In genomic region chr3:79629416-79629730, GRCm38 (mm10) we compare ENCODE assay signal across 8 mouse cellular contexts. TPM values are rescaled to one million over a fixed set of nuclear protein-coding genes. Genes with fewer than 3 reads are reported as not detected.
DNase-seq lines count a peak whose midpoint lies in the region; ATAC-seq and TF ChIP-seq lines count a peak whose summit lies in the region.

Gene Etfdh (minus strand): TSS chr3:79629500.

- WGBS in heart, embryonic 10.5 days, result 2% methylated on average over 11 of the region's 11 CpGs
- WGBS in kidney, embryonic 15.5 days, result under 1% methylated on average over 11 of the region's 11 CpGs
- under 1% methylated on average over 11 of the region's 11 CpGs for WGBS in limb, embryonic 14.5 days
- under 1% methylated on average over 11 of the region's 11 CpGs for WGBS in midbrain, embryonic 14.5 days

- no peaks in the 10 kb centered on the region for H3K9me3 ChIP-seq in G1E (replicated peaks)
- no peaks in the 10 kb centered on the region for H3K9me3 ChIP-seq in heart, embryonic 10.5 days
- peaks cover 4% of the 10 kb centered on the region; the same call in 1 of the 2 replicates for H3K9me3 ChIP-seq in kidney, embryonic 15.5 days (replicated peaks)
- 0 out of 2 replicates have a peak, but pooled peaks cover 3% of the 10 kb centered on the region for H3K9me3 ChIP-seq in limb, embryonic 14.5 days (ENCODE audit: control insufficient read depth, low read length)
- H3K9me3 ChIP-seq in midbrain, embryonic 14.5 days (ENCODE audit: control insufficient read depth, low read length), result no peaks in the 10 kb centered on the region

- peak; percentile 26 for DNase-seq in G1E (ENCODE audit: low spot score)
- no peak for DNase-seq in heart, embryonic 10.5 days (ENCODE audit: low spot score)
- DNase-seq in limb, embryonic 14.5 days (ENCODE audit: low spot score), result peak; percentile 59
- peak; percentile 74 for DNase-seq in midbrain, embryonic 14.5 days
- DNase-seq in telencephalon, adult 2 months (ENCODE audit: low read depth, low spot score), result peak; percentile 11

- peak within 1 kb of the TSS; percentile 97 for H3K27ac ChIP-seq in brown adipose tissue, adult 24 weeks (replicated peaks; ENCODE audit: low read depth, low read length)
- H3K27ac ChIP-seq in heart, embryonic 10.5 days, result peak within 1 kb of the TSS; percentile 90
- H3K27ac ChIP-seq in kidney, embryonic 15.5 days, result peak within 1 kb of the TSS; percentile 93
- peak within 1 kb of the TSS; percentile 69 for H3K27ac ChIP-seq in limb, embryonic 14.5 days (replicated peaks; ENCODE audit: low read depth, low read length)
- peak within 1 kb of the TSS; percentile 74 for H3K27ac ChIP-seq in midbrain, embryonic 14.5 days (replicated peaks; ENCODE audit: low read depth, low read length)

- H3K4me2 ChIP-seq in kidney, embryonic 15.5 days, result peak within 1 kb of the TSS; percentile 70
- H3K4me2 ChIP-seq in limb, embryonic 14.5 days (replicated peaks; ENCODE audit: low read depth, low read length, severe bottlenecking), result peak within 1 kb of the TSS; percentile 87
- H3K4me2 ChIP-seq in midbrain, embryonic 14.5 days (ENCODE audit: low read length), result peak within 1 kb of the TSS; percentile 70

- H3K36me3 ChIP-seq in G1E (replicated peaks), result peaks cover 26% of the 10 kb centered on the region
- H3K36me3 ChIP-seq in heart, embryonic 10.5 days, result peaks cover 27% of the 10 kb centered on the region
- peaks cover 28% of the 10 kb centered on the region for H3K36me3 ChIP-seq in kidney, embryonic 15.5 days
- peaks cover 22% of the 10 kb centered on the region for H3K36me3 ChIP-seq in limb, embryonic 14.5 days (ENCODE audit: control insufficient read depth, insufficient read depth, low read length)
- peaks cover 16% of the 10 kb centered on the region; the same call in 1 of the 2 replicates for H3K36me3 ChIP-seq in midbrain, embryonic 14.5 days (ENCODE audit: control insufficient read depth, insufficient read depth, low read length)

- no peak for ATAC-seq in G1E (ENCODE audit: extremely low read depth, insufficient number of reproducible peaks, low FRiP score, poor library complexity, severe bottlenecking)
- ATAC-seq in erythroblast, adult 5-6 weeks (replicated peaks; ENCODE audit: low FRiP score, poor library complexity, severe bottlenecking), result peak; percentile 63
- ATAC-seq in kidney, embryonic 15.5 days (replicated peaks; ENCODE audit: low FRiP score), result peak; percentile 54
- ATAC-seq in limb, embryonic 14.5 days (ENCODE audit: low FRiP score, low read depth), result peak; percentile 34
- peak; percentile 43 for ATAC-seq in midbrain, embryonic 14.5 days (ENCODE audit: low FRiP score, low TSS enrichment)

- peak within 1 kb of the TSS; percentile 88 for H3K9ac ChIP-seq in kidney, embryonic 15.5 days
- peak within 1 kb of the TSS; percentile 70 for H3K9ac ChIP-seq in limb, embryonic 14.5 days (ENCODE audit: low read depth, low read length, severe bottlenecking)
- H3K9ac ChIP-seq in midbrain, embryonic 14.5 days (replicated peaks; ENCODE audit: low read length), result peak within 1 kb of the TSS; percentile 66

- peaks cover 20% of the 10 kb centered on the region for H3K4me1 ChIP-seq in G1E (ENCODE audit: insufficient read depth, low read depth, low read length)
- H3K4me1 ChIP-seq in brown adipose tissue, adult 24 weeks (ENCODE audit: control insufficient read depth, insufficient read depth, insufficient read length, low read length), result no peaks in the 10 kb centered on the region
- H3K4me1 ChIP-seq in heart, embryonic 10.5 days, result peaks cover 7% of the 10 kb centered on the region; the same call in 1 of the 2 replicates
- peaks cover 10% of the 10 kb centered on the region; the same call in 1 of the 2 replicates for H3K4me1 ChIP-seq in kidney, embryonic 15.5 days
- H3K4me1 ChIP-seq in limb, embryonic 14.5 days (ENCODE audit: control insufficient read depth, insufficient read depth, low read length), result no peaks in the 10 kb centered on the region; the same call in 1 of the 2 replicates
- H3K4me1 ChIP-seq in midbrain, embryonic 14.5 days (ENCODE audit: control insufficient read depth, insufficient read depth, low read length), result 0 out of 2 replicates have a peak, but pooled peaks cover 4% of the 10 kb centered on the region

- no peaks in the 10 kb centered on the region for H3K27me3 ChIP-seq in G1E (ENCODE audit: insufficient read depth, low read length)
- no peaks in the 10 kb centered on the region for H3K27me3 ChIP-seq in heart, embryonic 10.5 days (ENCODE audit: insufficient read depth, poor library complexity, severe bottlenecking)
- no peaks in the 10 kb centered on the region for H3K27me3 ChIP-seq in kidney, embryonic 15.5 days
- no peaks in the 10 kb centered on the region for H3K27me3 ChIP-seq in limb, embryonic 14.5 days (ENCODE audit: control insufficient read depth, insufficient read depth, low read length)
- H3K27me3 ChIP-seq in midbrain, embryonic 14.5 days (ENCODE audit: control insufficient read depth, insufficient read depth, low read length), result no peaks in the 10 kb centered on the region

- TF ChIP-seq POLR2A in limb, embryonic 14.5 days (IDR thresholded peaks at IDR 0.05; ENCODE audit: borderline replicate concordance, extremely low read depth, insufficient read depth, insufficient read length), result no peak

- peak within 1 kb of the TSS; percentile 78 for H3K4me3 ChIP-seq in G1E (ENCODE audit: low read depth, low read length)
- peak within 1 kb of the TSS; percentile 72 for H3K4me3 ChIP-seq in brown adipose tissue, adult 24 weeks (ENCODE audit: insufficient read depth, low read depth, low read length)
- H3K4me3 ChIP-seq in heart, embryonic 10.5 days, result peak within 1 kb of the TSS; percentile 79
- peak within 1 kb of the TSS; percentile 86 for H3K4me3 ChIP-seq in kidney, embryonic 15.5 days (replicated peaks)
- peak within 1 kb of the TSS; percentile 76 for H3K4me3 ChIP-seq in limb, embryonic 14.5 days (replicated peaks; ENCODE audit: low read length)
- H3K4me3 ChIP-seq in midbrain, embryonic 14.5 days (replicated peaks; ENCODE audit: low read depth, low read length), result peak within 1 kb of the TSS; percentile 69

- TF ChIP-seq CTCF in G1E (IDR thresholded peaks at IDR 0.05; ENCODE audit: low read depth, low read length), result no peak

RNA-seq across cellular contexts. Expression of gene Etfdh, which starts in this region (rescaled TPM):
- total RNA-seq in G1E (2014; fragmentation: Nextera tagmentation) (54.1 and 58.2 TPM in 2 replicates), G1E (2017) (59.9 and 63.9 TPM in 2 replicates)
- 19.0 and 20.4 TPM in 2 replicates for polyA plus RNA-seq in G1E (2012)
- 514 and 673 TPM in 2 replicates for polyA plus RNA-seq in brown adipose tissue, adult 24 weeks (2012; ENCODE audit: insufficient read depth, insufficient read length, missing spikeins)
- total RNA-seq in erythroblast, adult 5-6 weeks (2015; ENCODE audit: low replicate concordance), result 18.2 and 36.3 TPM in 2 replicates
- total RNA-seq in erythroblast, adult 5-6 weeks (2017; ENCODE audit: low replicate concordance), result 20.6 and 23.3 TPM in 2 replicates
- polyA plus RNA-seq in heart, embryonic 10.5 days (2016; fragmentation: Nextera tagmentation; extraction: Ambion mirVana), result 88.6 and 129 TPM in 2 replicates
- 64.9 and 67.4 TPM in 2 replicates for polyA plus RNA-seq in kidney, embryonic 15.5 days (2015; fragmentation: Nextera tagmentation; extraction: Ambion mirVana)
- 32.5 and 37.5 TPM in 2 replicates for polyA plus RNA-seq in limb, embryonic 14.5 days (2012; rRNA removed)
- 51.7 and 54.1 TPM in 2 replicates for polyA plus RNA-seq in limb, embryonic 14.5 days (2014; fragmentation: Nextera tagmentation; extraction: Ambion mirVana)
- 35.8 and 44.7 TPM in 2 replicates for polyA plus RNA-seq in midbrain, embryonic 14.5 days (2014; fragmentation: Nextera tagmentation; extraction: Ambion mirVana)
